ENCODE assay signal across 17 mouse cellular contexts in the genomic region with DNA sequence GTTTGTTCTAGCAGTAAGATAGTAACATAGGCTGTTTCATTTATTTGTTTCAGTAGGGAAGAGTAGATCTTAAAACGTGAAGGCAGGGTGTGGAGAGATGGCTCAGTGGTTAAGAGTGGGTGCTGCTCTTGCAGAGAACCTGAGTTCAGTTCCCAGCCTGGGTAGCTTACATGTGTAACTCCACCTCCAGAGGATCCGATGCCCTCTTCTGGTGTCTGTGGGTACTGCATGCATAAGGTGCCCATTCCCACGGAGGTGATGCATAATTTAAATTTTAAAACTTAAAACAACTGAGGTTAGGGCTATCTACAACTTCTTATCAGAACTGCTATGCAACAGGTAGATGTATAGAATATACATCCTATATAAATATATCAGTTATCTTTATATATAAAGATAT. TPM values are rescaled to one million over a fixed set of nuclear protein-coding genes. Genes with fewer than 3 reads are reported as not detected.
A peak's percentile ranks its signal among the peaks of the same experiment; 100 is the strongest.
DNase-seq lines count a peak whose midpoint lies in the region; ATAC-seq and TF ChIP-seq lines count a peak whose summit lies in the region.
"Had no signal": no experiment of that assay in that cellular context is flagged by ENCODE, and none has a peak within 500 bp of the region (broad histone marks: within the 10 kb centered on the region; RNA-seq: fewer than 3 reads in every experiment).

No protein-coding gene starts in this region.

- H3K9me3 ChIP-seq in liver, embryonic 12.5 days (replicated peaks): peaks cover 42% of the 10 kb centered on the region
- H3K9me3 ChIP-seq: stomach, embryonic 15.5 days had no signal

- TF ChIP-seq CTCF in gastrocnemius, adult 2 months (IDR thresholded peaks at IDR 0.05): peak; percentile 34; the same call in 1 of the 2 replicates
- TF ChIP-seq CTCF in liver, adult 2 months (IDR thresholded peaks at IDR 0.05; ENCODE audit: low read depth, low read length): peak; percentile 34; the same call in 1 of the 2 replicates

- WGBS in liver, adult 2 months: 81% methylated on average over 3 of the region's 3 CpGs
- WGBS in liver, embryonic 12.5 days (ENCODE audit: insufficient replicate concordance): 65% methylated on average over 3 of the region's 3 CpGs

- DNase-seq in gastrocnemius, adult 2 months: no peak
- DNase-seq in gastrocnemius, adult 18-20 months (ENCODE audit: low spot score): no peak
- no peak for DNase-seq in liver, adult 2 months (ENCODE audit: extremely low read depth, low read depth, low spot score)
- peak; percentile 7 for DNase-seq in 3T3-L1 (ENCODE audit: low read depth, low spot score)
- DNase-seq in R1 (ENCODE audit: low read depth, low spot score): peak; percentile 72
- no peak for DNase-seq in urinary bladder, postnatal 25 days (ENCODE audit: low spot score)
- DNase-seq in layer of hippocampus, adult 9-10 months (ENCODE audit: low spot score): no peak
- DNase-seq: cerebellum, adult 2 months; heart, adult 11 months; midbrain, embryonic 14.5 days had no signal

- H3K4me2 ChIP-seq in liver, embryonic 12.5 days: no peak overlapping the region
- H3K4me2 ChIP-seq: embryonic facial prominence, embryonic 12.5 days; kidney, embryonic 15.5 days; neural tube, embryonic 12.5 days; stomach, embryonic 15.5 days had no signal

- H3K27ac ChIP-seq in gastrocnemius, adult 2 months: no peak overlapping the region
- H3K27ac ChIP-seq in liver, adult 2 months (replicated peaks; ENCODE audit: insufficient read depth, low read depth, low read length): no peak overlapping the region
- no peak overlapping the region for H3K27ac ChIP-seq in liver, embryonic 12.5 days
- H3K27ac ChIP-seq: embryonic facial prominence, embryonic 12.5 days; kidney, embryonic 15.5 days; neural tube, embryonic 12.5 days; stomach, embryonic 15.5 days had no signal

- H3K4me3 ChIP-seq in gastrocnemius, adult 2 months: no peak overlapping the region
- H3K4me3 ChIP-seq in liver, adult 2 months (ENCODE audit: insufficient read depth, low read depth, low read length): no peak overlapping the region
- no peak overlapping the region for H3K4me3 ChIP-seq in liver, embryonic 12.5 days
- H3K4me3 ChIP-seq: embryonic facial prominence, embryonic 12.5 days; kidney, embryonic 15.5 days; neural tube, embryonic 12.5 days; stomach, embryonic 15.5 days had no signal

- H3K9ac ChIP-seq in liver, adult 2 months (ENCODE audit: low read depth, low read length): no peak overlapping the region
- H3K9ac ChIP-seq in liver, embryonic 12.5 days: no peak overlapping the region
- H3K9ac ChIP-seq: embryonic facial prominence, embryonic 12.5 days; kidney, embryonic 15.5 days; neural tube, embryonic 12.5 days; stomach, embryonic 15.5 days had no signal

- no peaks in the 10 kb centered on the region for H3K4me1 ChIP-seq in liver, adult 2 months (ENCODE audit: control insufficient read depth, insufficient read depth, low read length)
- H3K4me1 ChIP-seq in liver, embryonic 12.5 days: no peaks in the 10 kb centered on the region
- H3K4me1 ChIP-seq: stomach, embryonic 15.5 days had no signal

- no peaks in the 10 kb centered on the region for H3K27me3 ChIP-seq in liver, adult 2 months (ENCODE audit: control insufficient read depth, insufficient read depth, low read length)
- H3K27me3 ChIP-seq in liver, embryonic 12.5 days (replicated peaks): no peaks in the 10 kb centered on the region
- H3K27me3 ChIP-seq: embryonic facial prominence, embryonic 12.5 days; neural tube, embryonic 12.5 days; stomach, embryonic 15.5 days had no signal

- no peaks in the 10 kb centered on the region for H3K79me2 ChIP-seq in liver, adult 2 months (ENCODE audit: control insufficient read depth, insufficient read depth, low read length)

- intact Hi-C loops in gastrocnemius, adult 2 months (cut with DNase I): no loop called here

- no peaks in the 10 kb centered on the region for H3K36me3 ChIP-seq in liver, adult 2 months (ENCODE audit: control insufficient read depth, insufficient read depth, low read length)
- H3K36me3 ChIP-seq in liver, embryonic 12.5 days: no peaks in the 10 kb centered on the region
- H3K36me3 ChIP-seq: embryonic facial prominence, embryonic 12.5 days; kidney, embryonic 15.5 days; neural tube, embryonic 12.5 days; stomach, embryonic 15.5 days had no signal

- ATAC-seq in liver, embryonic 12.5 days: no peak
- ATAC-seq: hindbrain, embryonic 16.5 days had no signal

- TF ChIP-seq POLR2A in liver, adult 2 months (IDR thresholded peaks at IDR 0.05; ENCODE audit: extremely low read depth, insufficient read depth, low read length): no peak

RNA-seq across cellular contexts. Expression of a gene that starts 40.5 kb away (rescaled TPM):
- total RNA-seq in gastrocnemius, adult 2 months (2021): under 1 TPM in 1 of 2 experiments, not detected in 1; 0.03 TPM
- total RNA-seq in gastrocnemius, adult 18-20 months (2021): under 1 TPM in 1 of 2 experiments, not detected in 1; 0.05 TPM
- not detected in 2 replicates for total RNA-seq in liver, adult 2 months (2014; rRNA removed)
- polyA plus RNA-seq in liver, adult 2 months (2012; rRNA removed): not detected in 2 replicates
- polyA plus RNA-seq in liver, embryonic 12.5 days (2016; fragmentation: Nextera tagmentation; extraction: Ambion mirVana): 0.02 and 0.06 TPM in 2 replicates
- polyA plus RNA-seq: C2C12 had no signal

Comparison
In these comparisons a context has a peak if more than half of its experiments do, and no peak if none do; other contexts are left out.
1. DNase-seq: peak in 3T3-L1 (single experiment) and R1 (single experiment); none in gastrocnemius, adult 2 months (single experiment), gastrocnemius, adult 18-20 months (single experiment), liver, adult 2 months (single experiment), urinary bladder, postnatal 25 days (single experiment) and layer of hippocampus, adult 9-10 months (single experiment).